Mouse (Mus musculus) heart, embryonic 12.5 days (tissue): ENCODE data around the gene Chd2. TPM values are rescaled to one million over a fixed set of nuclear protein-coding genes. Genes with fewer than 3 reads are reported as not detected.

Experiments used
- ATAC-seq: fragments of 200-750 bp; cut with Nextera tagmentation; 2 replicates; pipeline ENCODE4 v1.8.0; 2017; ENCODE audit warnings: moderate TSS enrichment, moderate library complexity; ENCODE audit not compliant: insufficient number of reproducible peaks, low FRiP score
- H3K27ac ChIP-seq: fragments of 300-500 bp; sonication (generic); 2 replicates; pipeline ENCODE4 v1.5.1; 2016; ENCODE audit warnings: mild to moderate bottlenecking, moderate library complexity; ENCODE audit not compliant: poor library complexity, severe bottlenecking
- H3K27me3 ChIP-seq: fragments of 300-500 bp; sonication (generic); replicated peaks from 2 replicates; pipeline ENCODE4 v1.6.1; 2016; ENCODE audit warnings: mild to moderate bottlenecking, moderate library complexity
- H3K36me3 ChIP-seq: fragments of 300-500 bp; sonication (generic); 2 replicates; pipeline ENCODE4 v1.6.1; 2016; ENCODE audit warnings: mild to moderate bottlenecking, moderate library complexity
- H3K4me1 ChIP-seq: fragments of 300-500 bp; sonication (generic); replicated peaks from 2 replicates; pipeline ENCODE4 v1.6.1; 2016; ENCODE audit warnings: mild to moderate bottlenecking
- H3K4me2 ChIP-seq: fragments of 300-500 bp; sonication (generic); 2 replicates; pipeline ENCODE4 v1.6.1; 2016; ENCODE audit warnings: mild to moderate bottlenecking, moderate library complexity
- H3K4me3 ChIP-seq: fragments of 300-500 bp; sonication (generic); 2 replicates; pipeline ENCODE4 v1.5.1; 2016; ENCODE audit warnings: mild to moderate bottlenecking
- H3K9ac ChIP-seq: fragments of 300-500 bp; sonication (generic); 2 replicates; pipeline ENCODE4 v1.6.1; 2016; ENCODE audit warnings: mild to moderate bottlenecking, moderate library complexity
- H3K9me3 ChIP-seq: fragments of 300-500 bp; sonication (generic); replicated peaks from 2 replicates; pipeline ENCODE4 v1.6.1; 2016; ENCODE audit warnings: mild to moderate bottlenecking, moderate library complexity
- WGBS: fragments of 180-500 bp; shearing (Covaris S2); methylation state at CpG from one replicate; pipeline ENCODE4 v1.1.7; 2016; 5-methylcytosine and 5-hydroxymethylcytosine counted together
- polyA plus RNA-seq: library from polyadenylated mRNA; unstranded; fragments of >200 nt; fragmentation: Nextera tagmentation; extraction: Ambion mirVana; gene quantifications from 2 replicates; pipeline ENCODE4 v1.2.1, GENCODE M21; 2016

Chd2 gene
- polyA plus RNA-seq, 1 experiment from 2014 or later = 50.4 TPM

DNA sequence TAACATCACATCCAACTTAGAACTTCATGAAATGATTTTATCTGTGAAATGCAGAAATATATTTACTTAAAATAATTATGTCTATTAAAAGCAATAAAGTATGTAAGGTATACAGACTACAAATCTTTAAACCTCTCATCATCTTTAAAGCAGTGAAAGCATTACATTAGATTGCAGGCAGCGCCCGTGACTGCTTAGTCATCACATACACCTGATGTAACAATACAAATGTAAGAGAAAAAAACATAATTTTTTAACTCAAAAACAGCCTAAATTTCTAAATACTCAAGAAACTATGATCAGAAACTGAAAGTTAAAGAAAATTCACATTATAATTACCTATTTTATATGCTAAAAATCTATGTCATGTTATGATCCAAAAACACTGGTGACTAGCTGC, 11.5 kb upstream of the Chd2 start:
- H3K4me1 ChIP-seq = peaks cover 8% of the 10 kb centered on the region; the same call in 1 of the 2 replicates
- no peak overlapping the region for H3K4me2 ChIP-seq
- H3K27me3 ChIP-seq = no peaks in the 10 kb centered on the region
- peaks cover 23% of the 10 kb centered on the region for H3K36me3 ChIP-seq
- no peak for ATAC-seq
- H3K9me3 ChIP-seq = no peaks in the 10 kb centered on the region
- H3K9ac ChIP-seq = no peak overlapping the region
- no peak overlapping the region for H3K27ac ChIP-seq
- no peak overlapping the region for H3K4me3 ChIP-seq
- 68% methylated on average over 2 of the region's 2 CpGs for WGBS

GRCm38 (mm10) chr7:73552054-73552750, 10.6 kb upstream of the Chd2 start:
- Histone ChIP-seq H3K4me1 (peaks cover 12% of the 10 kb centered on the region), H3K27me3 (no peaks in the 10 kb centered on the region), H3K4me3 (peak overlapping the region; percentile 19; the same call in 1 of the 2 replicates), H3K4me2 (peak overlapping the region; percentile 48), H3K9ac (no peak overlapping the region), H3K36me3 (peaks cover 26% of the 10 kb centered on the region), H3K9me3 (no peaks in the 10 kb centered on the region), H3K27ac (no peak overlapping the region)
- 73% methylated on average over 7 of the region's 7 CpGs for WGBS
- ATAC-seq = no peak

- Histone ChIP-seq H3K4me3 (no peak overlapping the region), H3K4me2 (no peak overlapping the region), H3K9me3 (no peaks in the 10 kb centered on the region), H3K36me3 (peaks cover 30% of the 10 kb centered on the region), H3K27me3 (no peaks in the 10 kb centered on the region), H3K9ac (no peak overlapping the region), H3K27ac (no peak overlapping the region), H3K4me1 (peaks cover 19% of the 10 kb centered on the region)
- no peak for ATAC-seq
Observed at GRCm38 (mm10) chr7:73551370-73551769, 9.7 kb upstream of the Chd2 start.

DNA sequence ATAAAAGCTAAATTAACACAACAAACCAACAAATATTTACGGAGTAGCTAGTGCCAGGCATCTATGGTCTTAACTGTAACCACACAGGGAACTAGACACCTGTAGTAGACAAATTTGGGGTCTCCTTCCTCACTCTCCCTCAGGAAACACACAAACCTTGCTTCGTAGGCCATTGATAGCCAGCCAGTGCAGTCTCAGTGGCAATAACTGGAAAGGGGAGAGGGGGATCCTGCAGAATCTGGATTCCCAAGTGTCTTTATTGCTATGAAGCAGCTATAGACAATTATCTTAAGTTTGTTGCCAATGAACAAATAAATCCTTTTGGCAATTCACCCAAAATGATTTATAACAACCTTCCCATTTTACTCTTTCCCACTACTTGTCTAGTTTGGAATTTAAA, 6.4 kb upstream of the Chd2 start:
- ATAC-seq = no peak
- H3K4me1 ChIP-seq = peaks cover 21% of the 10 kb centered on the region
- H3K27me3 ChIP-seq = no peaks in the 10 kb centered on the region
- peak overlapping the region; percentile 33; the same call in 1 of the 2 replicates for H3K4me2 ChIP-seq
- no peak overlapping the region for H3K9ac ChIP-seq
- H3K9me3 ChIP-seq = no peaks in the 10 kb centered on the region
- no peak overlapping the region for H3K27ac ChIP-seq
- peaks cover 36% of the 10 kb centered on the region for H3K36me3 ChIP-seq
- 78% methylated on average over 2 of the region's 2 CpGs for WGBS
- no peak overlapping the region for H3K4me3 ChIP-seq

DNA sequence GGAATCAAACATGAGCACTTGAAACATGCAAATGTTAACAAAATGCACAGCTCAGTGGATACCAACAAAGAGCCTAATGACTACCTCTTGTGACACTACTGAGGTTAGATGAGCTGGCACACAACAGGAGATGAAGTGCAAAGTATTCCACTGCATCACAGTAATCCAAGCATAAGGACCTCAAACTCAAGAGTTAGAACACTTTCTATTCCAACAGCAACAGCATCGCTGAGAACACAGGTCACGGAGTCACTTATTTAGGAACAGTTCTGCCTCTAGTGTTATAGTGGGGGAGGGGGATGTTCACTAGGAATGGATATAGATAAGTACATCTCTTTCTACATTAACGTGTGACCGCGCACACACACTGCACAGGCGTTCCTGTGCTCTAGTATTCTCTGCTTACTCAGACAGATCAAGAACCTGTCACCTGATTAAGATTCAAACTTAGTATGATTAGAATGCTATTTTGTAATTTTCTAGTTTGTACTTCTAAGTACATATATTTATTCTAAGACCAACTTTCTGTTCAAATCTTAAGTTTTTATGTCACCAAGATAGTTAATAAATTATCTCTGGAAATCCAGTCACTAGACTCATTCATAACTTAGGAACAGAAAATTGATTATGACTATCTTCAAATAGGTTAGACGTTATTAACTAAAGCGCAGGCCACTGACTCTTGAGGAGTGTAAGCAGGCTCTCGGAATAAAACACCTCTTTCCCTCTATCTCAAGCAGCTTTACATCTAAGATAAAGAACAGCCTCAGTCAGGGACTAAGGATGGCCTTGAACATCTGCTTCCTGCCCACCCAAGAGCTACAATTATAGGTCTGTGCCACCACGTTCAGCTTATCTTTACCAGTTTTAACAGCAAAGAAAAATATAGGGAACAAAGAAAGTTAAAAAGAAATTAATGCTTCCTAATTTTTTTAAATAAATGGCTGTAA, 5.2 kb upstream of the Chd2 start:
- no peaks in the 10 kb centered on the region for H3K27me3 ChIP-seq
- peak overlapping the region; percentile 50 for H3K4me2 ChIP-seq
- peak overlapping the region; percentile 51; the same call in 1 of the 2 replicates for H3K27ac ChIP-seq
- WGBS = 39% methylated on average over 10 of the region's 10 CpGs
- peaks cover 34% of the 10 kb centered on the region for H3K36me3 ChIP-seq
- ATAC-seq = no peak
- no peak overlapping the region for H3K9ac ChIP-seq
- peaks cover 18% of the 10 kb centered on the region for H3K4me1 ChIP-seq
- H3K4me3 ChIP-seq = 0 out of 2 replicates have a peak overlapping the region, but pooled peaks have one; percentile 22
- no peaks in the 10 kb centered on the region for H3K9me3 ChIP-seq

GRCm38 (mm10) chr7:73545004-73545403, 3.4 kb upstream of the Chd2 start:
- no peak overlapping the region for H3K27ac ChIP-seq
- peaks cover 18% of the 10 kb centered on the region for H3K4me1 ChIP-seq
- no peaks in the 10 kb centered on the region for H3K9me3 ChIP-seq
- peaks cover 27% of the 10 kb centered on the region for H3K36me3 ChIP-seq
- no peak overlapping the region for H3K4me3 ChIP-seq
- no peak for ATAC-seq
- no peaks in the 10 kb centered on the region for H3K27me3 ChIP-seq
- H3K4me2 ChIP-seq = no peak overlapping the region
- H3K9ac ChIP-seq = no peak overlapping the region
- 87% methylated on average over 4 of the region's 4 CpGs for WGBS

DNA sequence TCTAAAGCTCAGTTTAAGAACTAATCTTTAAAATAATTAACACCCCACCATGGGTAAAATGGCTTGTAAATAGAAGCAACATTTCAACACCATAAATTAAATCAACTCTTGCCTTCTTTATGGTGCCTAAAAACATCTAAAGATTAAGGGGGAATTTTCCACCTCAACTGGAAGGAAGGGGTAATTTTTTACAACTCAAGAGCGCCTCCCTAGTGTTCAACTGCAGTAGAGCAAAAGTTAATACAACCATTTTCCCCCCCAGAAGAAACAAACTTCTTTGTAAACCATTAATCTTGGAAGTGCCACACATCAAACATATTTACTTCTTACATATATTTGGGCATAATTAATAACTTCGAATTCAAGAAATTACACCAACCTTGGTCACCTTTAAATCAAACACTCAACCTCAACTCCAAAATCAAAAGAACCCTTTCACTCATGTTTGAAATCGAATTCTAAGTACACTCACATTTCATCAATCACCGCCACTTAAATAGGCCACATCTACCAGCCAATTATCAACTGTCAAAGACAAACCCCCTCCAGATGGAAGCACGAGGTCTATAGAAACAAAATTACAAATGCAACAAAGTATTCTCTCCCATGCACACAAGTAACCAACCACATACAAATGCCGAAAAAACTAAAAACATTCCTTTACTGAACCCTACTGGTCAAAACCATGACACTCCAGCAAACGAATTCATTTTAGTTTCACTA, 662 bp upstream of the Chd2 start:
- 73% methylated on average over 7 of the region's 7 CpGs for WGBS
- no peaks in the 10 kb centered on the region for H3K9me3 ChIP-seq
- no peak overlapping the region for H3K4me2 ChIP-seq
- H3K4me3 ChIP-seq = no peak overlapping the region
- H3K27me3 ChIP-seq = no peaks in the 10 kb centered on the region
- no peak for ATAC-seq
- H3K4me1 ChIP-seq = peaks cover 10% of the 10 kb centered on the region
- peaks cover 12% of the 10 kb centered on the region for H3K36me3 ChIP-seq
- H3K9ac ChIP-seq = no peak overlapping the region
- H3K27ac ChIP-seq = no peak overlapping the region; the same call in 1 of the 2 replicates

- Histone ChIP-seq H3K27me3 (no peaks in the 10 kb centered on the region), H3K36me3 (peaks cover 8% of the 10 kb centered on the region), H3K9me3 (no peaks in the 10 kb centered on the region), H3K4me1 (peaks cover 5% of the 10 kb centered on the region), H3K9ac (peak overlapping the region; percentile 98; the same call in 1 of the 2 replicates), H3K27ac (peak overlapping the region; percentile 100), H3K4me3 (peak overlapping the region; percentile 80), H3K4me2 (peak overlapping the region; percentile 63; the same call in 1 of the 2 replicates)
- ATAC-seq = no peak
- 0% methylated on average over 4 of the region's 4 CpGs for WGBS
Observed at GRCm38 (mm10) chr7:73541079-73541390, 595 bp downstream of the Chd2 start.

DNA sequence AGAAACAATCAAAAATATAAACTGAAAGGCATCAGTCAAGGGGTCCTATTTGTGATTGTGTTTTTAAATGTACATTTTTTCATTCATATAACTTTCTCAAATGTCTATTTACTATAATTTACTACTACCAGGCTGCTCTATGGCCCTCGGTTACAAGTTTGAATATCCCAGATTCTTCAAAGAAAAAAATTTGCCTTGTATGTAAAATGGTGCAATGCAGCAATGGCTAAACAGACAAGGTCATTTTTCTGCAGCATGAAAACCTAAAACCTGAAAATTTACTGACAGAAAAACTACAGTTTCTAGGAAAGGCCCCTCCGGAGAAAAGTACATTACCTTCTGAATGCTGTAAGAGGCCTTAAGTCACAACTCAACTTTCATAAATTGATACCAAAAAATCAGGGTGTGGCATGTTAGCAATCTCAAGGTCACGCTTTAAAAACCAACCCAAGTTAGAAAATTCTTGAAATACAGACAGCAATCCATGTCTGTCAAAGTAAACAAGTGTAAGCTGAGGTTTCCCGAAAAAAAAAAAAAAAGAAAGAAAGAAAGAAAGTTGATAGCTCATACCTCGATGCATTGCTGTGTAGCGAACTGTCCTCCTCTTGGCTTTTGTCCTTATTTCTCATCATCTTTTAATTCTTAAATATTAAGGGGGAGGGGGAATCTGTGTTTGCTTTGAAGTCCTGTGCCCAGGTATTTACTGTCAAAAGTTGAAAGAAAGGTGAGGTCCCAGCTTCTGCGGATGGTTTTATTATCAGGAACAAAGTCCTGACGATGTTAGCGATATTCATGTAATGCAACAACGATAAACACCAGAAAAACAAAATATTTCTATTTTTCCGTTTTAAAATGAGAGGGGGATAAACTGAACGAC, 1.2 kb downstream of the Chd2 start:
- peak overlapping the region; percentile 57 for H3K4me2 ChIP-seq
- peak overlapping the region; percentile 85 for H3K27ac ChIP-seq
- peak overlapping the region; percentile 83 for H3K9ac ChIP-seq
- H3K27me3 ChIP-seq = no peaks in the 10 kb centered on the region
- H3K4me1 ChIP-seq = peaks cover 11% of the 10 kb centered on the region
- H3K9me3 ChIP-seq = no peaks in the 10 kb centered on the region
- no peak for ATAC-seq
- WGBS = 1% methylated on average over 12 of the region's 12 CpGs
- peaks cover 12% of the 10 kb centered on the region for H3K36me3 ChIP-seq
- H3K4me3 ChIP-seq = peak overlapping the region; percentile 73

- H3K9me3 ChIP-seq = no peaks in the 10 kb centered on the region
- WGBS = 25% methylated on average over 2 of the region's 2 CpGs
- no peaks in the 10 kb centered on the region for H3K27me3 ChIP-seq
- peak overlapping the region; percentile 74 for H3K4me2 ChIP-seq
- peak overlapping the region; percentile 83 for H3K9ac ChIP-seq
- H3K4me1 ChIP-seq = peaks cover 20% of the 10 kb centered on the region
- ATAC-seq = no peak
- peak overlapping the region; percentile 50 for H3K4me3 ChIP-seq
- peaks cover 8% of the 10 kb centered on the region for H3K36me3 ChIP-seq
- H3K27ac ChIP-seq = peak overlapping the region; percentile 73; the same call in 1 of the 2 replicates
Observed at GRCm38 (mm10) chr7:73539116-73539682, 2.4 kb downstream of the Chd2 start.
